Mouse (Mus musculus): Measurements from ENCODE around the gene Omd. TPM values are rescaled to one million over a fixed set of nuclear protein-coding genes. Genes with fewer than 3 reads are reported as not detected.
"Not testable (repeated sequence)": the region's sequence is repeated elsewhere in the genome, so short reads cannot be mapped to it uniquely, and the experiment has no call there.

The Omd gene
- polyA plus RNA-seq (2012; rRNA removed): 1.3 and 2.0 TPM in 2 replicates

DNA sequence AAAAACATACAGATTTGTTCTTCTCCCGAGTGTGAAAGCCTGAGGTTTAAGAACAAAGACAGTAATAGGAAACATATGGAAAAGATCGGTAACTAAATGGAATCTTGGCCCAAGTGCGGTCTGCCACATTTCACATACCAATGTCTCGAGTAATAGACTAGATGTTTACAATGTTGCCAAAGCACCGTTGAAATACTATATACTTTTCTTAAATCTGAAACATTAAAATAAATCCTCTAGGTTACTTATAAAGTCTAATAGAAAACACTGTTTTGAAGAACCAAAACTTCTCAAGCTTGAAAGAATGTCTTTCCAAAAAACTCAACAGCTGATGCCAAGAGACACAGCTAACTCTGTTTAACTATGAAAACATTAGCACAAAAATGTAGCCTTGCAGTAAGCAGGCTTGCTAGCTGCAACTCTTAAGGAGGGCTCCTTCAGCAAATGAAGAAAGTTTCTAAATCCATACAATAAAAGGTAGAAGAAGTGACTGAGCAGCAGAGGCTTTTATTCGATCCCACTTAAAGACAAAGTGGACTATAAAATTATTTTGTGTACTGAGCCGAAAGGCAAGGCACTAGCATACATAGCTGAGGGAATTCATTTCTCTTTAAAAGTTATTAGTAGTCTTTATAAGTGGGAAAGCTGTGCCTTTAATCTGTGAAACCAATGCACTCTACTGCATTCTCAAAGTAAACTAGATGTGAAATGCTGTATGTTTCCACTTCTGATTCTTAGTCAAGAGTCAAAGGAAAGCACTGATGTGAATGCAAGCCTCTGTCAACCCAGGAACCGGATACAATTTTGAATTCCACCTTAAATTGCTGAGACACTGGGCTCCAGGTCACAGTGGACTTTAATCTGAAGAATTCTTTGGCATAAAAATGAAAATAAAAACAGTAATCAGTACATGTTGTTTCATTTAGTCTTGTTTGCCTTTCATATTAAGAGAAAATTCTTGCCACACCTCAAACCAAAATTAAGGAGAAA, at the start of gene Omd:
Gene Omd (plus strand): TSS at position 922 of the 990 bp plus-strand sequence.
- DNase-seq (ENCODE audit: extremely low spot score in 1 of 2, low spot score in 1 of 2): no peak

DNA sequence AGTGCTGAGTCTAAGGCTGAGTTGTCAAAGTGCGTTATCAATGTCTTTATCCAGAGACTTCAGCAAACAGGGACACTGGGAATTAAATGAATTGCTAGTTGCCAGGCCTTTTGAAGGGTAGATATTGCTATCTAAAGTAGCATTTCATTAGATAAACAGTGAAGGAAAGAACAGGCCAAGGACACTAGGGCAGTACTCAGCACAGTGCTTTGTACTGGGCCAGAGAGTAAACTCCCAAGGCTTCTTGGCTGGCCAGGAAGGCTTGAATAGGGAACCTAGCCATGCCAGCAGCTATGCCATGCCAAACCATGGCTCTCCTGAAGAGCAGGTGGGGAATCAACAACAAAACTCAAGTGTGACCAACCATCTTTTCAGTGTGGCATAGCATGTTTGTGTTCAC, 45.3 kb upstream of the Omd start:
- DNase-seq (ENCODE audit: extremely low spot score in 1 of 2, low spot score in 1 of 2): no peak

DNA sequence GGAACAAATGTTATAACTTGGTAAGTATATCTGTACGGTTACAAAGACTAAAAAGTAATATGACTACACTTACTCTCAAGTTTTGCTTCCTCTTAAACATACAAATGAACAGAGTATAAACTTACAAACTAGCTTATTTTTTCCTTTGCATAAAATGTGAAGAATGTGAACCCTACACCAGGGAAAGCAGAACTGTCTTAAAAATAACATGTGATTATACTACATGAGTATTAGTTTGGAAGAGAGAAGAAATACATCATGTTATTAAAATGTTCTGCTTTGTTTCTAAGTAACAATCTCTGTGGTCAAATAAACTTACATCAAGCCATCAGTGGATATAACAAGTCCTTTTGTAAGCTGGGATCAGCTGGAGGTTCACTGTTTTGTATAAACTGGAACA, 43.6 kb upstream of the Omd start:
- no peak for DNase-seq (ENCODE audit: extremely low spot score in 1 of 2, low spot score in 1 of 2)

DNA sequence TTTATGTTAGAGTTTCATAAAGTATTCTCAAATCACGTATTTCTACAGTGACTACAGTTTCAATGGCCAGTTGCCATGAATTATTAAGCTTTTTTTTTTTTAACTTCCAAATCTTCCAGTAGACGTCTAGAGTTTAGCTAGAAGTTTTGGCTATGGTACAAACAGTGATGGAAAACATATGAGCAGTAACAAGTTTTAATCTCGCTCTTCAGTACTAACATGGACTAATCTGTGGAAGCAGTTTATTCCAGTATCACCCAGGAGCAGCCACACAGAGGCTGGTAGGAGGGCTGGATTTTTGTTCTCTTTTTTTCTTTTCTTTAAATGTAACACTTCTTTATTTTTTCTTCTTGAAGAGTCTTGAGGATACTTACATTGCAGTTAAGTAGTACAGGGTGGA, 38.0 kb upstream of the Omd start, which contains the start of gene Aspn:
Gene Aspn (plus strand): TSS at position 165 of the 400 bp plus-strand sequence.
- DNase-seq (ENCODE audit: extremely low spot score in 1 of 2, low spot score in 1 of 2): no peak

DNA sequence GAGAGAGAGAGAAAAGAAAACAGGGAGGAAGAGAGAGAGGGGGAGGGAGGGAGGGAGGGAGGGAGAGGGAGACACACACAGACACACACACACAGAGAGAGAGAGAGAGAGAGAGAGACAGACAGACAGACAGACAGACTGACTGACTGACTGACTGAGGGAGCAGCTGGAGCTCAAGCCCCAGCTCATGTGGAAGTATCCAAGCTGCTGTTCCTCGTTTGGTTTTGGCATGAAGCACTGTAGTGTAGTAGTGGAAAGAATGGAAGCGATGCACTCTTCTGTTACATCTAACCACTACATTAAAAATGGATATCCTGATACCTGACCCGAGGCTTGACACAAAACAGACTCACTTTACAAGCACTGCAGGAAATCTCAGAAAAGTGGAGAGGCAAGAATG, 36.6 kb upstream of the Omd start:
- no peak for DNase-seq (ENCODE audit: extremely low spot score in 1 of 2, low spot score in 1 of 2)

DNA sequence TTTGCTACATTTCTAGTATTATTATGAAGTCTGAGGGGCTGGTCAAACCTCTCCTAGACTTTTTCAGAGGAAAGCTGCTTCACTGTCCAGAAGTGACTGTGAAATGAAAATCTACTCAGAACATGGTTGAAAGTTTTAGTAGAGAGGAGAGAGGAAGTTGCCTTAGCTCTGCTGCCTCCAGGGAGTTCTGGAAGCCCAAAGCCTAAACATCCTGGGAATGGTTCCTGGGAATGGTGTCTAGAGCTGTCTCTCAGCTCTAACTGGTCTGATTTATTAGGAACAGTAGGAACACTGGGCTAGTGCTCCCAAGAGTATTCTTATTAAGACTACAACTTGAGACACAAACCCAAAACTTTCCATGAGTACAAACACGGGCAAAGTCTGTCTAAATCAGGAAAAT, 35.7 kb upstream of the Omd start:
- no peak for DNase-seq (ENCODE audit: extremely low spot score in 1 of 2, low spot score in 1 of 2)

DNA sequence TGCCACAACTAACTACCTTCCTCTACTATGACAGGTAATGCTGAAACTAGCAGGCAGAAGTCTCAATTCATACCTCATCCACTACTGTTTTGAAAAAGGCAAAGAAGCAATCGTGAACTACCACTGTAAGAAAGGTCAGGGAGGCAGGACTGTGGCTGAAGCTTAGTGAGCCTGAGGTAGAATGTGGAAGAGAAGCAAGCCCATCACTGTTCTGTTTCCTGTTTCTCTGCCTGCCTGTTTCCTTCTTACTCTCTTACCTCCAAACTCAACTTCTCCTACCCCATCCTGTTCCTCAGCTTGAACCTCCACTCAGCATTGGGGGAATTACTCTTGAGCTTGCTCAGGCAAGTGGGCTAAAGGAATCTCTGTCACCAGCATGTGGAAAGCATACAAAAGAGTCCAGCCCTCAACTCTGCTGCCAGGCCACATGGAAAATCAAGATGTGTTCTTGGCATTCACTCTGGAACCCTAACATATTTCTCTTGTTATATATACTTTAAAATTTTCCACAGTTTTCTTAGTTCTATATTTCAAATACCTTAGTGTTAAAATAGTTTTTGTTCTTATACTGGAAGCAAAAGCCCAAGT, 34.6 kb upstream of the Omd start:
- no peak for DNase-seq (ENCODE audit: extremely low spot score in 1 of 2, low spot score in 1 of 2)

DNA sequence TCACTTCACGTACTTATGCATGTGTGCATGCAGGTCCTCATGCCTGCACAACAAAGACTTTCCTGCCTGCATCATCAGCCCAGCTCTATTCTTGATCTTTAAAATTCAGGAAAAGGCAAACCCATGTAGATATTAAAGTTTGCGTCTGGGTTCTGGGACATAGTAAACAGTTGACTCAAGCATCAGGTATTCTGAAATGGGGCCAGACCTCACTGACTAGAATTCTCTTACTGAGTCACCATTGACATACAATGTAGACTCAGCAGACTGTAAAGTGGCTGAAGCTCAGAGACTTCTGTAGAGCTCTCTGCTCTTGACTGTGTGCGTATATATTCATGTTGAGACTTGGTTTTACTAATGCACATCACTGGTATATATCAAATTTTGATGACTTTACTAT, 32.6 kb upstream of the Omd start:
- no peak for DNase-seq (ENCODE audit: extremely low spot score in 1 of 2, low spot score in 1 of 2)

DNA sequence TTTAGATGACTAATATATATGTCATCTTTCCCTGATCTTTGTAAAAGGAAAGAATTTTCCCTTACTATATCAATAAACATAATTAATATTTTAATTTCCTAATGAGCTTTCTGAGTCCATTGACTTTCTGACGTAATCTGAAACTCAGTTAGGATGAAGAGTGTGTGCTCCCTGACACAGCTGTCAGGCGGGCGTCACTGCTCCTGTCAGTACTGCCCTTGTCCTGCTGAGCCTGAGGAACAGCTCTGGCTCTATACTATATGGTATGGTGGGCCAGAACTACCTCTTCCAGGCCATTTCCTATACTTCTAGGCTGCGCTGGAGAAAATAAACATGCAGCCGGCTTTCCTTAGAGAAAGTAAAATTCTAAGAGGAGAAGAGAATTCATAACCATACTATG, 27.7 kb upstream of the Omd start:
- DNase-seq (ENCODE audit: extremely low spot score in 1 of 2, low spot score in 1 of 2): no peak

DNA sequence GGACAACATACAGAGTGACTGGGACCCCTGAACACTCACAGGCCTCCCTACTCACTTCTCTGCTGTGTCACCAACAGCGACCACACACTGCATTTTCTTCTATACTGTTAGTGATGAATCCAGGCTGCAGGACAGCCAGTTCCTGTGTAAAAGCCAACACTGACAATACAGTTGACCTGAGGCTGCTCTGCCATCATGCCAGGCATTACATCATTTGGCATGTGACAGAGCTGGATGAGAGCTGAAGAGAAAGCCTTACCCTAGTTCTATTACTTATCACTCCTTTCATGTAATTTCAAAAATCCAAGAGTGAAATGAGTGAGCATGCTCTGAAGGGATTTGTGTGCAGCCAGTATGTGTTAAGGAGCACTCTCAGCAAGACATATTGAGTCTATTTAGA, 26.1 kb upstream of the Omd start:
- DNase-seq (ENCODE audit: extremely low spot score in 1 of 2, low spot score in 1 of 2): no peak

DNA sequence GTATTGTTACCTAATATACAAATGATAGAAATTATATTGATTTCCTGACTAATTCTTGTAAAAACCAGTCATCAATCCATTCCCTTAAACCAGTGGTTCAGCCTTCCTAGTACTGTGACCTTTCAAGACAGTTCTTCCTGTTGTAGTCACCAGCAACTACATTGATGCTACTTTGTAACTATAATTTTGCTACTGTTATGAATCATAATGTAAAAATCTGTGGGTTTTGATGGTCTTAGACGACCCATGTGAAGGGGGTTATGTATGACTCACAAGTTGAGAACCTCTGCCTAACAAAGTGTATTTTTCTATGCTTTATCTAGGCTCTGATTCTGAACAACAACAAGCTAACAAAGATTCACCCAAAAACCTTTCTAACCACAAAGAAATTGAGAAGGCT, 25.3 kb upstream of the Omd start:
- no peak for DNase-seq (ENCODE audit: extremely low spot score in 1 of 2, low spot score in 1 of 2)

DNA sequence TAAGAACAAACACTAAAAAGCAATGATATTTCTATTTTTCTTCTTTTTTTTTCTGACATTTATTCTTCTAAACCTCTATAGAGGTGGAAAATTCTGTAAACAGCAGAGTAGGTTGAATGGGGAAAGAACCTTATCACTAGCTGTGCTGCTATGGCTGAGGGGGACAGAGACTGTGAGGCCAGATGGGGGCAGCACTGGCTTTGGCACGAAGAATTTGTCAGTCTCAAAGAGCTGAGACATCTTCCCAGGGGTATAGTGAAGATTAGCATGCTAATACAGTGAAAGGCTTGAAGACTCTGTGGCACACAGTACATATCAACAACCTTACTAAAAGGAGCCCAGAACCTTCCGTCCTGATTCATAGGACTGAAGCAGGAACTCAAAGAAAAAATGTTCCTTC, 23.1 kb upstream of the Omd start:
- DNase-seq (ENCODE audit: extremely low spot score in 1 of 2, low spot score in 1 of 2): peak in 1 of 2 experiments; percentile 5

DNA sequence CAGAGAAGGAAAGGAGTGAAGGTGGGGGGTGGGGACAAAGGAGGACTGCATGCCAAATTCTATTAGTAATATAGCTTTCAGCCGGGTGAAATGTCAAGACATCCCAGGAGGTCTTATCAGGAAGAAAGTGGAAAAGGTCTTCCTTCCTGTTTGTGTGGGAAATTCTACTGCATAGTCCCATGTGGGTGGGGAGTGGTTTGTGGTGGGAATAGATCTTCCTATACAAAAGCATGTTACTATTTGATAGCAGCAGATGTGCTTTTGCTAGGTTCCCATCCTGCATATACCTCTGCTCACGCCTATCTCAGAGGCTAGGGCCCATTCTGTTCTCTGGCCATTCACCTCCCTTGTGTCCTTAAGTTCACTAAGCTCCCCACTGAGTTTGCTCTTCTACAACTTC, 21.4 kb upstream of the Omd start:
- no peak for DNase-seq (ENCODE audit: extremely low spot score in 1 of 2, low spot score in 1 of 2)

DNA sequence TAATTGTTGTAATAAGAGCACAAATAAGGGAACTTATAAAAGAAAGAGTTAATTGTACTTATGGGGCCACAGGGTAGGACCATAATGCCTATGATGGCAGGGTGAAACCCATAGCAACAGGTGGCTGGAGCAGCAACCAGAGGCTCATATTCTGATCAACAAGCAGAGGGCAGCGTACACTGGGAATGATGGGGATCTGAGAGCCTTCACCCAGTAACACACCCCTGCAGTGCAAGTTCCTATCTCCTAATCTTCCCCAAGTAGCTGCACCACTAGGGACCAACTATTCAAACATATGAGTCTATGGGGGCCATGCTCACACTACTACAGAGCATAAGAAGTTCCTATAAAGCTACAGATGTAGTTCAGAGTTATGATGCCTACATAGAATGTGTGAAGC, 17.9 kb upstream of the Omd start:
- DNase-seq (ENCODE audit: extremely low spot score in 1 of 2, low spot score in 1 of 2): no peak

DNA sequence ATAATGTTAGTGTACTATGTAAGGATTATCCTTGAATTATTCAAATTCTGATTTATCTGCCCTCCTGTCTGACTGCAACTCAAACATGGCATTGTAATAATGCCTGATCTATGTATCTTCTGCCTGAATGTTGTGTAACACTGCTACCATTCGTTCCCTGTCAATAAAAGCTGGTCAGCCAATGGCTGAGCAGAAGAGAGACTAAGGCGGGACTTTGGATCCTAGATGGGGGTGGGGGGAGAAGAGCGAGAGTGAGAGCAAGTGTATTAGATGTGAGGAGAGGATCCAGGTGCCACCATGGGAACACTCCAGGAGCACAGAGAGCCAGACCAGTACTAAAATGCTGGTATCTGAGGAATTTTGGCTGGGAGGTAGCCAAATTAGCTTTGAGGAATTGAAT, 11.9 kb upstream of the Omd start:
- no peak for DNase-seq (ENCODE audit: extremely low spot score in 1 of 2, low spot score in 1 of 2)

DNA sequence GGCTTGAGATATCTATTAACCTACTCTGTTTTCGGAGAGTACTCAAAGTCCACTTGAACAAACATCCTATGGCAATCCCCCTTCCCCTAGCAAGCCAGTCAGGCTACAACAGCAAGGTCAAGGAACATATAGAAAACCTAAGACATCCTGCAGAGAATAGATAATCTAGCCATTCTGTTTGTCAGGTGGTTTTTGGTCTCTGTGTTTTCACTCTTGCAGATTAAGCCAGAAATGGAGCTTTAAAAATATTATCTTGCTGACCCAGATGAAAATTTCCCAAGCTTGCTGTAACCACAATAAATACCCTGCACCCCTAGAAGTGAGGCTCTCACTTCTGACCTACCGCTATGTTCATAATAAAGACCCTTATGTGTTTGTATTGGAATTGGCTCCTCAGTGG, 10.8 kb upstream of the Omd start:
- no peak for DNase-seq (ENCODE audit: extremely low spot score in 1 of 2, low spot score in 1 of 2)

DNA sequence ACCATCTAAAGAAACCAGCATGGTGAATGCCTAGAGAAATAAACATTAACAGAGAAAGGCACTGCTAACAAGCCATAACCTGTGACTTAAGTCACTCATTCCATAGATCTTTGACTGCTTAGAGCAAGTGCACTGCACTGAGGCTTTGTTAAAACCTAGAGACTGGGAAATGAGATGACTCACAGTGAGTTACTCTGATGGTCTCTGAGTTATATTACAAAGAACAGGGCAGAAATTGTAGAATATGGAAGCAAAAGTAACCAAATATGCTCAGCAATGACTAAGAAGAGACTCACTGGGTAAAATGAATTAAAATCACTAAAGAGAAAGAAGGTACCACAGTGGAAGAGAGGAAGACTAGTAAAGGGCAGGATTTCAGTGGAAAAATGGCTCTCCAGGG, 1.6 kb downstream of the Omd start:
- DNase-seq (ENCODE audit: extremely low spot score in 1 of 2, low spot score in 1 of 2): no peak

DNA sequence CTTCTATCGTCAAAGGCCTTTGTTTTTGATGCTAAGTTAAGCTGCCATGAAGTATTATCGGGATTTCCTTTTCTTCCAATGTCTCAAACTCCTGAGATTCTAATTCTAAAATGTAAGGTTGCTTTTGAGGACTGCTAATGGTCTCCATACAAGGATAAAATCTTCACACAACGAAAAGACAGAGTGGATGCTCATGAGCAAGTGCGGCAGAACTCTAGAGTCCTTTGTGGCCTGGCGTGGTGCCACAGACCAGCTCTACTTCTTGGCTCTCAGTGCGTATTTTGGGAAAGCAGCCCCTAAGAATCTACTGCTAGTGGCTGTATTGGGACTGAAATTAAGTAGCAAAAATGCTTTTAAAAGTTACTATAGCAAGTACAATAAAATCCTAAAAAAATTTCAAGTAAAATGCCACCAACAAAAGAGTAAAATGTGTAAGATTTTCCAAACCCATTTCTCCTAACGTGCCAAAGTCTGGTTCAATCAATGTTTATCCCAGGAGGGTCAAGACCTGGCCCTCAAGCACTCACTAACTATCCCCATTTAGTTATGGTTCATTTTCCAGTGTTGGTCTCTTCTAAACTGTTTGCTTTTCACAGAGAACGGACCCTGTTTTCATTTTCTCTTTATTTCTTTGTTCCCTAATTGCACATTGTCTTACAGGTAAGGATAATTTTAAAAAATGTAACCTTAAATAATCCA, 2.2 kb downstream of the Omd start:
- DNase-seq (ENCODE audit: extremely low spot score in 1 of 2, low spot score in 1 of 2): no peak

DNA sequence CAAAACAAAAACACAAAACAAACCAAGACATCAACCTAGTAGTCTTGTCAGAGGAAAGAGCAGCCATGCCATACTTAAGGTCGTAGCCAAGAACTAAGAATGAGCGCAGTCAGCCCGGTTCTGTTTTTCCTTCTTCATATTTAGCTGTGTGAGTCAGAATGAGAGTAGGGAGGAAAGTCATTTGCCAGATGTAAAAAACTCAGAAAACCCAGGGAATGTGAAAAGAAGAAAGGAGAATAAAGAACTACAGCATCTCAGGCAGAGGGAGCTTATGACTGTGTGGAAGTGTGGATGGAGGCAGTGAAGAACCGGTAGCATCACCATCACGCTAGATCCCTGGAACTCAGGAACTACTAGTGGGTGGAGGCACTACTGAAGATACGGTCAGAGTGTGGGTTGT, 3.8 kb downstream of the Omd start:
- peak in 1 of 2 experiments; percentile 6 for DNase-seq (ENCODE audit: extremely low spot score in 1 of 2, low spot score in 1 of 2)

DNA sequence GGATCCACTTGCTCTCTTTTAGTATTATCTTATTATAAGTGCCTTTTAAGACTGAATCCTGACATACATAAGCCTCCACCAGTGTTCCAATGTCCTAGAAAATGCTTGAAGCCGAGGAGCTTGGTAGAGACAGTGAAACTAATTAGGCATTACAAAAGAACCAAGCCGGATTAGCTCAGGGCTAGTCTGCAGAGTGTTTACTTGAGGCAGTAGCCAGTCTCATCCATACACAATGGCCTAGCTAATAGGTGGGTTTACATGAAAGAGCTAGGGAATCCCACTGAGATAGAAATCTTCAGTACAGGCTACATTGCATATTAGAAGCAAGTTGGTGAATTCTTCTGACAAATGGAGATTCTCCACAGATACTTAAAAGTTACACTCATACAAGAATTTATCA, 20.3 kb downstream of the Omd start:
- DNase-seq (ENCODE audit: extremely low spot score in 1 of 2, low spot score in 1 of 2): not testable (repeated sequence)

DNA sequence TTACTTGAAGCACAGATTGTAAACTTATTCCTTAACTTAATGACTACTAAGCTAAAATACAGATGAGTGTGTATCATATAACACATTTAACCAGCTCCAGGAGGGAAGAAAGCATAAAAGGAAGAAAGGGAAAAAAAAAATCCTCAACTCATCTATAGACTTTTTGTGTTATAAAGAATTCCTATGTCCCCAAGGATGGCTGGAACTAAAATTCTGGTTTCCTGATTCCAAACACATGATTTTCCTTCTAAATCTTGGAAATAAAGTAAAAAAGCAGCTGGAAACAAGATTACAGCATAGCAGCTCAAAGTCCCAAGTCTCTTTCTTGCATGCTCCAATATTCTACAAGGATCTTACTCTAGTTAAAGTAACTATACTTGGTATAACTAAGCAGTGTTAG, 21.3 kb downstream of the Omd start:
- no peak for DNase-seq (ENCODE audit: extremely low spot score in 1 of 2, low spot score in 1 of 2)
